Mouse (Mus musculus): Measurements from ENCODE around the gene Nfyc. TPM values are rescaled to one million over a fixed set of nuclear protein-coding genes. Genes with fewer than 3 reads are reported as not detected.

Gene Nfyc
- total and polyA plus RNA-seq, 3 experiments = 33.6 to 51.1 (median 41.0) TPM

DNA sequence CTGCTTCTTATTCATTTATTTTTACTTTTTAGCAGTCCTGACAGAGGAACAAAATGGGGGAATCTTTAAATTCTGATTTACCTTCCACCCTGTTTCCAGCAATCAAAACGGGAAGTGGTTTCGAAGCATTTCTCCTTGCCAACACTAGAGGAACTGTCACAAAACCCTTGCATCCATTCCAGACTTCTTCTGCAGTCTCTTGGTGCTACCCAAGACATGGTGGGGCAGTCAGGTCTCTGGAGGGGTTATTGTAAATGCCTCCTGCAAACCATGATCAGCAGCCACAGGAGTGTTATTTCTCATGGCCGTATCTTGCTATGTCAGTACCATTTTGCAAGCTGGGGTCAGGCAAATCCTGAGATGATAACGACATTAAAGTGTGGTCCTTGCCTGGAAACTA is 13.7 kb upstream of the Nfyc start:
- Histone ChIP-seq H3K9me3 (replicated peaks; ENCODE audit: low read length) (no peaks in the 10 kb centered on the region), H3K4me1 (ENCODE audit: control insufficient read depth in 1 of 2, insufficient read depth in 2 of 2) (0 out of 4 replicates have a peak, but pooled peaks cover 0 to 2% of the 10 kb centered on the region in 2 experiments), H3K79me2 (replicated peaks; ENCODE audit: control insufficient read depth, extremely low read depth, insufficient read depth, poor library complexity, severe bottlenecking) (no peaks in the 10 kb centered on the region), H3K4me3 (replicated peaks in 1 of 3; ENCODE audit: low read depth in 2 of 3, low read length in 2 of 3, poor library complexity in 1 of 3) (no peak overlapping the region), H3K27ac (ENCODE audit: insufficient read depth, low read depth) (no peak overlapping the region), H3K36me3 (replicated peaks in 1 of 2; ENCODE audit: control insufficient read depth in 1 of 2, insufficient read depth in 1 of 2, low read length in 1 of 2) (no peaks in the 10 kb centered on the region), H3K9ac (ENCODE audit: insufficient read depth, low read depth) (no peak overlapping the region), H3K4me2 (ENCODE audit: insufficient read depth, low read depth, poor library complexity, severe bottlenecking) (no peak overlapping the region), H3K27me3 (replicated peaks) (peaks cover 13% of the 10 kb centered on the region)
- dilution Hi-C loops (cut with MboI; ENCODE audit: extremely low pct_ligation_motif_present, extremely low pct_unique_long_range_greater_than_20kb, low sequenced_read_pairs) = no loop called here
- no peak for DNase-seq (ENCODE audit: extremely low read depth)
- no peak for TF ChIP-seq HCFC1 (IDR thresholded peaks at IDR 0.05; ENCODE audit: low read depth, low read length)
- TF ChIP-seq IRF4 (IDR thresholded peaks at IDR 0.05; ENCODE audit: low read depth, low read length) = no peak
- no peak for TF ChIP-seq JUN (IDR thresholded peaks at IDR 0.05; ENCODE audit: insufficient read depth, low read depth, low read length)
- no peak for TF ChIP-seq SIN3A (IDR thresholded peaks at IDR 0.05; ENCODE audit: low read length)
- no peak for TF ChIP-seq CHD1 (IDR thresholded peaks at IDR 0.05; ENCODE audit: low read depth, low read length)
- TF ChIP-seq TBP (conservative IDR thresholded peaks at IDR 0.05; ENCODE audit: low read depth, low read length) = no peak
- no peak for TF ChIP-seq UBTF (IDR thresholded peaks at IDR 0.05; ENCODE audit: low read depth, low read length)
- TF ChIP-seq CTCF (conservative IDR thresholded peaks at IDR 0.05 in 1 of 2, IDR thresholded peaks at IDR 0.05 in 1 of 2; ENCODE audit: low read depth in 2 of 2, low read length in 2 of 2) = no peak
- TF ChIP-seq ZC3H11A (IDR thresholded peaks at IDR 0.05; ENCODE audit: low read depth, low read length) = no peak
- no peak for TF ChIP-seq NRF1 (IDR thresholded peaks at IDR 0.05; ENCODE audit: low read depth, low read length)
- TF ChIP-seq KAT2A (IDR thresholded peaks at IDR 0.05; ENCODE audit: insufficient replicate concordance, low read length) = no peak
- no peak for TF ChIP-seq NELFE (IDR thresholded peaks at IDR 0.05; ENCODE audit: low read depth, low read length)
- TF ChIP-seq MAFK (IDR thresholded peaks at IDR 0.05; ENCODE audit: insufficient replicate concordance, low read length) = no peak
- no peak for TF ChIP-seq CHD2 (IDR thresholded peaks at IDR 0.05; ENCODE audit: low read length)
- no peak for TF ChIP-seq ETS1 (conservative IDR thresholded peaks at IDR 0.05; ENCODE audit: low read depth, low read length)
- no peak for TF ChIP-seq E2F4 (IDR thresholded peaks at IDR 0.05; ENCODE audit: insufficient replicate concordance, low read depth, low read length)
- in situ Hi-C loops (cut with MboI; ENCODE audit: low pct_ligation_motif_present, low pct_unique_long_range_greater_than_20kb, low sequenced_read_pairs) = no loop called here

DNA sequence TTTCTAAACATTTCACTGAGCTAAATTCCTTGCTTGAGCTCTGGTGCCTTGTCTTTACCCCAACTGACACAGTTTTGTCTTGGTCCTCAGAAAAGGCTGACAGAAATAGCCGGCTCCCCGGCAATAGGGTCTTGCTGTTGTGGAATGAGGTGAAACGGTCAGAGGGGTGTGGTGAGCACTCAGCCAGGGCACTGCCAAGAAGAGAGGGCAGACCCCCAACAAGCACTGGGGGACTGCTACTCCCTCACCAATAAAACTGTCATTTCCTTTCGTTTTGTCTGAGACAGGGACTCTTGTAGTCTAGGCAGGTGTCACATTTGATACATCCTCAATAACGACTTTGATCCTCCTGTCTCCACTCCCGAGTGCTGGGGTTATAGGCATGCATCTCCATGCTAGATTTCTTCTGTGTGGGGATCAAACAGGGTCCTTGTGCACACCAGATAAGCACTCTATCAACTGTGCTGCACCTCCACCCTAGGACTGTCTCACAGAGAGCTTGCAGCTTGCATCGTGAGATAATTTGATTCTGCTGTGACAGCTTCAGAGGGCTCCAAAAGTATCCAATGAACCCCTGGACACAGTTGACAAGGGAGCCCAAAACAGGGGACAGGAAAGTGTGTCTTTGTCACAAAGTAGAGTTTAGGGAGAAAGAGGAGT is 13.2 kb upstream of the Nfyc start:
- no peaks in the 10 kb centered on the region for H3K79me2 ChIP-seq (replicated peaks; ENCODE audit: control insufficient read depth, extremely low read depth, insufficient read depth, poor library complexity, severe bottlenecking)
- no peak overlapping the region for H3K9ac ChIP-seq (ENCODE audit: insufficient read depth, low read depth)
- no peaks in the 10 kb centered on the region for H3K9me3 ChIP-seq (replicated peaks; ENCODE audit: low read length)
- 0 out of 4 replicates have a peak, but pooled peaks cover 0 to 2% of the 10 kb centered on the region in 2 experiments for H3K4me1 ChIP-seq (ENCODE audit: control insufficient read depth in 1 of 2, insufficient read depth in 2 of 2)
- no peak overlapping the region for H3K4me2 ChIP-seq (ENCODE audit: insufficient read depth, low read depth, poor library complexity, severe bottlenecking)
- DNase-seq (ENCODE audit: extremely low read depth) = no peak
- H3K27ac ChIP-seq (ENCODE audit: insufficient read depth, low read depth) = no peak overlapping the region
- H3K4me3 ChIP-seq (replicated peaks in 1 of 3; ENCODE audit: low read depth in 2 of 3, low read length in 2 of 3, poor library complexity in 1 of 3) = no peak overlapping the region
- H3K27me3 ChIP-seq (replicated peaks) = peaks cover 13% of the 10 kb centered on the region
- no peak for TF ChIP-seq UBTF (IDR thresholded peaks at IDR 0.05; ENCODE audit: low read depth, low read length)
- TF ChIP-seq USF2 (conservative IDR thresholded peaks at IDR 0.05; ENCODE audit: low read depth, low read length) = no peak
- TF ChIP-seq MAFK (IDR thresholded peaks at IDR 0.05; ENCODE audit: insufficient replicate concordance, low read length) = no peak
- no peak for TF ChIP-seq JUN (IDR thresholded peaks at IDR 0.05; ENCODE audit: insufficient read depth, low read depth, low read length)
- no peak for TF ChIP-seq RAD21 (IDR thresholded peaks at IDR 0.05; ENCODE audit: low read depth, low read length)
- TF ChIP-seq MEF2A (IDR thresholded peaks at IDR 0.05; ENCODE audit: borderline replicate concordance, low read depth, low read length) = no peak
- TF ChIP-seq ZKSCAN1 (IDR thresholded peaks at IDR 0.05; ENCODE audit: borderline replicate concordance, low read depth, low read length) = no peak
- TF ChIP-seq TBP (conservative IDR thresholded peaks at IDR 0.05; ENCODE audit: low read depth, low read length) = no peak
- TF ChIP-seq RCOR1 (conservative IDR thresholded peaks at IDR 0.05; ENCODE audit: low read depth, low read length) = no peak
- TF ChIP-seq SIN3A (IDR thresholded peaks at IDR 0.05; ENCODE audit: low read length) = no peak
- no peak for TF ChIP-seq ETS1 (conservative IDR thresholded peaks at IDR 0.05; ENCODE audit: low read depth, low read length)
- no peak for TF ChIP-seq NELFE (IDR thresholded peaks at IDR 0.05; ENCODE audit: low read depth, low read length)
- no peak for TF ChIP-seq CHD1 (IDR thresholded peaks at IDR 0.05; ENCODE audit: low read depth, low read length)
- no peak for TF ChIP-seq MXI1 (IDR thresholded peaks at IDR 0.05; ENCODE audit: low read depth, low read length)
- dilution Hi-C loops (cut with MboI; ENCODE audit: extremely low pct_ligation_motif_present, extremely low pct_unique_long_range_greater_than_20kb, low sequenced_read_pairs) (no loop called here), in situ Hi-C loops (cut with MboI; ENCODE audit: low pct_ligation_motif_present, low pct_unique_long_range_greater_than_20kb, low sequenced_read_pairs) (no loop called here)
- no peaks in the 10 kb centered on the region for H3K36me3 ChIP-seq (replicated peaks in 1 of 2; ENCODE audit: control insufficient read depth in 1 of 2, insufficient read depth in 1 of 2, low read length in 1 of 2)

Data from CH12.LX (cell line).